Mouse (Mus musculus) lung, postnatal 0 days (tissue): Measurements from ENCODE around the gene Cfap161.

Experiments
- CTCF ChIP-seq: IDR thresholded peaks from 2 replicates; pipeline ENCODE4 v1.5.1; 2016; ENCODE audit warnings: antibody characterized with exemption, mild to moderate bottlenecking
- EP300 ChIP-seq: IDR thresholded peaks from 2 replicates; pipeline ENCODE4 v1.6.1; 2016; ENCODE audit warnings: antibody characterized with exemption, mild to moderate bottlenecking, control low read depth

GRCm38 (mm10) chr7:83778516-83778915, 16.2 kb downstream of the Cfap161 start:
- TF ChIP-seq CTCF (no peak), EP300 (no peak)
